Mouse (Mus musculus) cerebellum, adult 2 months (tissue): ENCODE data around the gene P3h3.

Experiments
- CTCF ChIP-seq: fragments of 200-500 bp; IDR thresholded peaks from 2 replicates; pipeline ENCODE4 v1.5.1; 2011; ENCODE audit warnings: low read depth, mild to moderate bottlenecking, control low read depth, low read length, moderate library complexity, borderline replicate concordance; ENCODE audit not compliant: insufficient read depth
- POLR2A ChIP-seq: fragments of 200-500 bp; IDR thresholded peaks from 2 replicates; pipeline ENCODE4 v1.6.1; 2011; ENCODE audit warnings: low read length, control low read depth, borderline replicate concordance; ENCODE audit not compliant: insufficient read depth

DNA sequence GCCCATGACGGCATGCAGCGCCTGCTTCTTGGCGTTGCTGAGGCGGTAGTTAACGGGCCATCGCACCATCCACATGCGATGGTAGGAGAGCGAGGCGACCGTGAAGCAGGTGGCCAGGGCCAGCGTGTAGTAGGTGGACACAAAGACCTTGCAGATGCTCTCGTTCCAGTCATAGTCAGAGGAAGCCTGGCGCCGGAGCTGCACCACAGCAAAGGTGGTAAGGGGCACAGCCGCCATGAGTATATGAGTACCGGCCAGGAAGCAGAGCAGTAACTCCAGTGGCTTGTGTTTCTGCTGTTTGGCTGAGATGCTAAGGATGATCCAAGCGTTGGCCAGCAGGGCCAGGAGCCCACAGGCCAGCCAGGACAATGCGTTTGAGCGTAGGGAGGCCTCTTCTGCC lies 3.7 kb upstream of the P3h3 start:
- TF ChIP-seq CTCF (no peak), POLR2A (no peak)
